Mouse (Mus musculus): Measurements from ENCODE around the gene Cts3. TPM values are rescaled to one million over a fixed set of nuclear protein-coding genes. Genes with fewer than 3 reads are reported as not detected.

Cts3 gene
- polyA plus RNA-seq (2012; rRNA removed) = not detected in 2 replicates

DNA sequence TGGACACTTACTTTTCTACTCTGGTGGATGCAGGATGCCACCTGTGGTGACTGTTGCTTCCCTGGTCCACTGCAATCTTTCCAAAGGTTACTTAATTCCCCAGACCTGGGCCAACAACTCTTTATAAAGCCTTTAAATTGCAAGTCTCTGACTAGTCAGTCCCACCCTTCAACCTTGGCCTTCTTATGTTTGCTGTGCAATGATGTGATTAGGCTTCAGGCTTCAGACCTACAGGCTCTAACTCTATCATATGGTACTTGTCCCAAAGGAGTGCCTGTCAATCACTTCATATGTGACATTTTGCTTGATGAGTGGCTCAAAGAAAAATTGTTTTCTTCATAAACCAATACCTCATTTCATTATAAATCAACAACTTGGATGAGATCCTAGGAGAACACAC lies at the start of gene Cts3:
TSS of gene Cts3 (minus strand) at position 101 of the 400 bp plus-strand sequence.

DNA sequence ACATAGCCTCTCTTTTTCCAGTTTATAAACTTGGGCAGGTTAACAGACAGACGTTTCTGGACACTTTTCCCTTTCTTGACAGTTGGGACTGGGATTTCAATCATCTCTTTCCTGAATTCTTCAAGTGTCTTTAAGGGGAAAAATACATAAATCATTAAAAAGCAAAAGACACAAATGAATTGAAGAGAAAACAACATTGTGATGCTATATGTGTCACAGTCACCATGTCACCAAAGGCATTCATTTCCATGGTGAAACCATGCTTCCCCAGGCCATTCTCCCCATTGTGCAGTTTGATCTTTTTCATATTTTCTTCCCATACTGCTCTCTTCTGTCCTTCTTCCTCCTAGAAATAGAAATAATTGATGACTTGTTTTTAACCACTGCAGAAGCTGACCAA lies 1.9 kb downstream of the Cts3 start, which contains the start of gene Gm49352:
TSS of gene Gm49352 (minus strand) at position 101 of the 400 bp plus-strand sequence.

DNA sequence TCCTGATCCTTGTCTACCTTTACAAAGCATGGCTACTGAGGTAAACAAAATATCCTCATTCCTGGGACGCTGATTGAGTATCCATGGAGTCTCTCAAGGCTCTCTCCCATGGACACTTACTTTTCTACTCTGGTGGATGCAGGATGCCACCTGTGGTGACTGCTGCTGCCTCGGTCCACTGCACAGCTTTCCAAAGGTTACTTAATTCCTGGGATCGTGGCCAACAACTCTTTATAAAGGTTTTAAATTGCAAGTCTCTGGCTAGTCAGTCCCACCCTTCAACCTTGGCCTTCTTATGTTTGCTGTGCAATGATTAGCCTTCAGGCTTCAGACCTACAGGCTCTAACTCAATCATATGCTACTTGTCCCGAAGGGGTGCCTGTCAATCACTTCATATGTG lies 28.3 kb downstream of the Cts3 start, which contains the start of gene Ctsm:
TSS of gene Ctsm (minus strand) at position 209 of the 400 bp plus-strand sequence.

Other genes with a start within 250 kb of the Cts3 start
- gene Cts7, start 211.9 kb downstream of the Cts3 start, polyA plus RNA-seq (2012; rRNA removed) = not detected in 2 replicates
- not detected in 2 replicates for gene Ctsm, start 28.3 kb downstream of the Cts3 start, polyA plus RNA-seq (2012; rRNA removed)
- not detected in 2 replicates for gene Gm49352, start 2.0 kb downstream of the Cts3 start, polyA plus RNA-seq (2012; rRNA removed)

All from liver, embryonic 18 days (tissue).